Mouse (Mus musculus) embryo, embryonic 11 days (tissue): ENCODE results near the gene Armc9.

Experiments
- DNase-seq: peaks from one replicate; pipeline ENCODE4 v3.0.0-alpha.2; 2015

The Armc9 gene

DNA sequence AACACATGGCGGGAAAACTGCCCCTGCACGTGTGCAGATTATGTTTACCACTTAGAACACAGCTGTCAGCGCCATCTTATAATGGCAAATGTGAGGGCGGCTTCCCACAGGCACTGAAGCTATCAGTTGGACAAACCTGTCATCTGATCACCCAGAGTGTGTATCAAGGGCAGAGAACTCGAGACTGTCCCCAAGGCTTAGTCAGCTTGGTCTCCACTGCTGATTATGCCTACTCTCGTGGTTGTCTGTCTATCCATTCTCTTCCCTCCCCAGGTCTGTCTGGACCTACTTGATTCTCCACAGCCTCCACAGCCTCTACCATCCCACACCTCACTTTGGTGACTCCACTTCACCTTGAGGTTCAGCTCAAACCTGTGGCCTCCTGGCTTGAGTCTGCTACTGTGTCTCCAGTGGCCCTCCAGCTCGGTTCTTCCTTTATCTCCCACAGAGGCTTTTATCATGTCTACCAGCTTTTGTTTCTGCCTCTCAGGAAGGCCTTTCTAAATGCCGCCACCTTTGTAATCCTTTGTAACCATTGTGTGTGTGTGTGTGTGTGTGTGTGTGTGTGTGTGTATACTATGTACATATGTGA, 166.3 kb downstream of the Armc9 start:
- no peak for DNase-seq
